Mouse (Mus musculus) ES-Bruce4 (cell line): ENCODE data around the gene Abcc8.

ENCODE experiments used
- CTCF ChIP-seq: IDR thresholded peaks from one replicate; pipeline ENCODE4 v1.8.1; 2011; ENCODE audit warnings: low read depth, low read length
- POLR2A ChIP-seq: IDR thresholded peaks from one replicate; pipeline ENCODE4 v1.8.1; 2011; ENCODE audit warnings: low read length; ENCODE audit not compliant: insufficient read depth

GRCm38 (mm10) chr7:46131806-46132205, 48.0 kb downstream of the Abcc8 start:
- TF ChIP-seq POLR2A = no peak
- no peak for TF ChIP-seq CTCF
